Mouse (Mus musculus): ENCODE results near the gene Pdzrn4.
A peak's percentile ranks its signal among the peaks of the same experiment; 100 is the strongest.

Gene Pdzrn4

GRCm38 (mm10) chr15:92495465-92496174 is 98.9 kb downstream of the Pdzrn4 start:
- no peak for DNase-seq (ENCODE audit: low spot score in 2 of 2)

GRCm38 (mm10) chr15:92500276-92500838 is 103.7 kb downstream of the Pdzrn4 start:
- no peak for DNase-seq (ENCODE audit: low spot score in 2 of 2)

GRCm38 (mm10) chr15:92502797-92503196 is 106.1 kb downstream of the Pdzrn4 start:
- no peak for DNase-seq (ENCODE audit: low spot score in 2 of 2)

GRCm38 (mm10) chr15:92509372-92509771 is 112.7 kb downstream of the Pdzrn4 start:
- DNase-seq (ENCODE audit: low spot score in 2 of 2), result no peak

GRCm38 (mm10) chr15:92515651-92516050 is 119.0 kb downstream of the Pdzrn4 start:
- no peak for DNase-seq (ENCODE audit: low spot score in 2 of 2)

GRCm38 (mm10) chr15:92520677-92521225 is 124.1 kb downstream of the Pdzrn4 start:
- peak in 1 of 2 experiments; percentile 5 for DNase-seq (ENCODE audit: low spot score in 2 of 2)

GRCm38 (mm10) chr15:92521686-92522085 is 125.0 kb downstream of the Pdzrn4 start:
- DNase-seq (ENCODE audit: low spot score in 2 of 2), result no peak

- no peak for DNase-seq (ENCODE audit: low spot score in 2 of 2)
Measured at GRCm38 (mm10) chr15:92524917-92525316, 128.2 kb downstream of the Pdzrn4 start.

GRCm38 (mm10) chr15:92525416-92525815 is 128.7 kb downstream of the Pdzrn4 start:
- no peak for DNase-seq (ENCODE audit: low spot score in 2 of 2)

GRCm38 (mm10) chr15:92526731-92527130 is 130.1 kb downstream of the Pdzrn4 start:
- peak in 1 of 2 experiments; percentile 33 for DNase-seq (ENCODE audit: low spot score in 2 of 2)

GRCm38 (mm10) chr15:92543252-92543651 is 146.6 kb downstream of the Pdzrn4 start:
- DNase-seq (ENCODE audit: low spot score in 2 of 2), result no peak

- no peak for DNase-seq (ENCODE audit: low spot score in 2 of 2)
Measured at GRCm38 (mm10) chr15:92547294-92547911, 150.7 kb downstream of the Pdzrn4 start.

GRCm38 (mm10) chr15:92555012-92555574 is 158.4 kb downstream of the Pdzrn4 start:
- no peak for DNase-seq (ENCODE audit: low spot score in 2 of 2)

GRCm38 (mm10) chr15:92555716-92556115 is 159.0 kb downstream of the Pdzrn4 start:
- DNase-seq (ENCODE audit: low spot score in 2 of 2), result no peak

GRCm38 (mm10) chr15:92558592-92558991 is 161.9 kb downstream of the Pdzrn4 start:
- DNase-seq (ENCODE audit: low spot score in 2 of 2), result no peak

- no peak for DNase-seq (ENCODE audit: low spot score in 2 of 2)
Measured at GRCm38 (mm10) chr15:92562149-92562548, 165.5 kb downstream of the Pdzrn4 start.

- no peak for DNase-seq (ENCODE audit: low spot score in 2 of 2)
Measured at GRCm38 (mm10) chr15:92563576-92563975, 166.9 kb downstream of the Pdzrn4 start.

- DNase-seq (ENCODE audit: low spot score in 2 of 2), result no peak
Measured at GRCm38 (mm10) chr15:92570526-92571243, 174.0 kb downstream of the Pdzrn4 start.

- no peak for DNase-seq (ENCODE audit: low spot score in 2 of 2)
Measured at GRCm38 (mm10) chr15:92571244-92571539, 174.5 kb downstream of the Pdzrn4 start.

GRCm38 (mm10) chr15:92577476-92577875 is 180.8 kb downstream of the Pdzrn4 start:
- no peak for DNase-seq (ENCODE audit: low spot score in 2 of 2)

- no peak for DNase-seq (ENCODE audit: low spot score in 2 of 2)
Measured at GRCm38 (mm10) chr15:92580217-92580616, 183.5 kb downstream of the Pdzrn4 start.
